Mouse (Mus musculus): ENCODE measurements at regions not wholly inside any gene's neighbourhood (a gene's known extent, or its start where the extent isn't known, plus 50 kb on each side); places are given as distances from the start of the nearest gene placed in this dataset.
A peak's percentile ranks its signal among the peaks of the same experiment; 100 is the strongest.

GRCm38 (mm10) chr2:7840612-7841011, 331.2 kb upstream of the Celf2 start:
- DNase-seq, result no peak

GRCm38 (mm10) chr2:7837877-7838276, 328.5 kb upstream of the Celf2 start:
- DNase-seq, result no peak

GRCm38 (mm10) chr2:7831239-7831638, 321.9 kb upstream of the Celf2 start:
- peak; percentile 2 for DNase-seq

DNA sequence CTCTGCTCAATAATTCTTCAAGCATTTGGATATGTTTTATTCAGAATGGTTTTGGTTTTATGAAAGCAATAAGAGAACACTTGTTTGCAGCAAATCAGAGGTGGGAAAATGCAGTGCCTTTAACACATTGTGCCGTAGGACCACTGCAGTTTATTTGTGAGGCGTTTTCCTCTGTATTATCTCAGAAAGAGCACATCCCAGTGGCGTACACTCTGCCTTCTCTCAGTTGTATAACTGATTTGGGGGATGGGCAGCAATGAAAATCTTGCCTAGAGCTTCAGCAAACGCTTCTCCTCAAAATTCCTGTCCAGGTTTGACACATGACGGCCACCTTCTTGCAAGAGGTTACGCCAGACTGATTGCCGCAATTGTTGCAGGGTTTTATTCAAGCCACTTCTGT, 316.9 kb upstream of the Celf2 start:
- DNase-seq, result no peak

DNA sequence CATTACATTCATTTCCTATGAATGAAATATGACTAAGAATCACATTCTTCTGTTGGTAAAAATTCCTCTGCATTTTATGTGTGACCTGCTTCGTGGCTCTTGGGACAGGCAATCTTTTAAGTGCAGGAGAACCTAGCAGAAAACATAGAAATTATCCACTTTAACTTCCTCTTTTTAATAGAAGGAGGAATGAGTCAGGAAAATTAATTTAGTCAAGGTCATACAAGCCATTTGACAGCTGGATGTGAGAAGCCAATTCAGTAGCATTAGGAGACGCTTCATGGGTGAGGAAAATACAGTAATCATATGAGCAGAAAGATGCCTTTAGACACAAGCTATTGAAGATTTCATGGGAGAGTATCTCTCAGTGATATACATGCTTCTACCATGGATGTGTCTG, 287.1 kb upstream of the Celf2 start:
- DNase-seq, result no peak

DNA sequence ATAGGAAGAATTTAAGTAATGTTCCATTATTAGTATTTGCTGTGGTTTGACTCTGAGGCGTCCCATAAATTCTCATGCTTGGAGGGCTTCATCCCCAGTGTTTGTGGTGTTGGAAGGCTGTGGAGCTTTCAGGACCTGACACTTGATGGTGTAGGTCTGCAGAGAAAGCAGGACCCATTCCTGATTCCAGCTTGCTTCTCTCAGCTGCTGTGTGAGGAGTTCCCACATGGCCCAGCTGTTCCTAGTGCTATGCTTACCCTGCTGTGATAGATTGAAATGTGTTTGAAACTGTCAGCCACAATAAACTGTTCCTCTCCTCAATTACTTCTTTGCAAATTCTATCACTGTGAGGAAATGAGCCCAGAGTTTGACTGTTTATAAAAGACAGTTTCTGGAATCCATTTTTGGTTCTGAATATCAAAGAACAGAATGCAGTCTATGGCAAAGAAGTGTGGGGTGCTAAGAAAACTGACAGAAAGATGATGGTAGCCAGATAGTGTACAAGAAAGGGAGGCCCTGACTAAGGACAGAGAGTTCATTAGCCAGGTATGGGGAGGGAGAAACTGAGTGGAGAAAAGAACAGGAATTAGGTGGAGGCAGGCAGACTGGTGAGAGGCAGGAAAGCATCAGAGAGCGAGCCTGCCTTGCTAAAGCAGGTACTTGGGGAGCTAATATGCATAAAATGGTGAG, 283.2 kb upstream of the Celf2 start:
- DNase-seq, result no peak

DNA sequence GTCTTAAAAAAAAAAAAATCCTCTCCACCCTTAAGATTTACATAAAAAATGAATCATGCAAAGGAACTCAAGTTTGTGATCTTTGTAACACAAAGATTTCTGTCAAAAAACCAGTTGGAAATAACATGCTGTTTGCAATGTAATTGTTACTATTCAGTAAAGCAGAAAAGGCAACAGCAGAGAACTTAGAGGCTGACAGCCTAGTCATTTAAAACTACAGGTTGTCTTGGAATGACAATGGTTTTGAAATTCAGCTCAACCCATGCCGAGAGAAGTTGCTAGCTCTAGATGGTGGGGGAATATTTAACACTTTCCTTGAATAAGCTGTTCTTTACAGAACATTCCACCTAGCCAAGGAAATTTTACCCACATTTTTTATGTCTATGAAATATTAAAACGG, 269.2 kb upstream of the Celf2 start:
- no peak for DNase-seq

DNA sequence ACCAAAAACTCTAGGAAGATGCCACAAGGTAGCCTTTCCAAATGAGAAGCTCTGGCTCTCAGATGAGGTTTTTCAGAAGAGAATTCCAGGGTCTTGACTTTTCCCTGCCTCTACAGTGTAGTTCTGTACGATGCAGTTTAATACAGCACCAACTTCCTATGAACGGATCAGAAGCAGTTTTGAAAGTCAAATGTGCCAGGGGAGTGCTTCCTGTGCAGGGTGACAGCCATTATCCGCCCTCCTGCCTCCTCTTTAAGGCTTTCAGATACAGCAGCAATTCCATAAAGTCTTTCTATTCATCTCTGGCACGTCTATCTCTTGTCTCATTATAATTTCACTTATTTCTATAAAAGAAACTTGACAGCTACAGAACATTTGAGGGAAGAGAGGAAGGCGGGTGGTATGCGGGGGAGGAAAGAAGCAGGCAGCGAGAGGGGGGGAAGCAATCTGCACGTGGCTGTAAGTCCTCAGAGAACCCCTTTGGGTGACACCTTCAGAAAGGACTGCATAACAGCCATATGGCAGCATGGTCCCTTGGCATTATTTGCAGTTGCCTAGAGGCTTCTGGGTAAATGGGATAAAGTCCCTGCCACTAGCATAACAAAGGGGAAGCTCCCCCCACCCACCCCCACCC, 224.9 kb upstream of the Celf2 start:
- DNase-seq, result no peak

GRCm38 (mm10) chr2:7730960-7731359, 221.6 kb upstream of the Celf2 start:
- DNase-seq, result no peak

- DNase-seq, result no peak
Observed at GRCm38 (mm10) chr2:7722283-7722935, 213.0 kb upstream of the Celf2 start.

DNA sequence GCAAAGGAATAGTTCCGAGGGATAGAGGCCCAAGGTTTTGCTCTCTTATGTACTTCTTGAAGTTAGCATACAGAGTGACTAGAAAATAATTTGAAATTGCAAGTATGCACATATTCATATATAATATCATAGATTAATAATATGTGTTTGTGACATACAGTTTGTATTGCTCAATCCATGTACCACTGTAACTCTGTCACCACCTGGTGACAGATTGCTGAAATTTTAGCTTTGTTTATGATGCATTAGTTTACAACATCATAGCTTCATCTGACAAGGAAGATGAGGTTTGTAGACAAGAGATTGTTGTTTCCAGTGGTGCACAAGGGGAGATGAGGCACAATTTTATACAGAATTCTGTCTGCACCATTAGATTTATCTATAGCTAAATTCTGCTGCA, 201.7 kb upstream of the Celf2 start:
- peak; percentile 3 for DNase-seq

DNA sequence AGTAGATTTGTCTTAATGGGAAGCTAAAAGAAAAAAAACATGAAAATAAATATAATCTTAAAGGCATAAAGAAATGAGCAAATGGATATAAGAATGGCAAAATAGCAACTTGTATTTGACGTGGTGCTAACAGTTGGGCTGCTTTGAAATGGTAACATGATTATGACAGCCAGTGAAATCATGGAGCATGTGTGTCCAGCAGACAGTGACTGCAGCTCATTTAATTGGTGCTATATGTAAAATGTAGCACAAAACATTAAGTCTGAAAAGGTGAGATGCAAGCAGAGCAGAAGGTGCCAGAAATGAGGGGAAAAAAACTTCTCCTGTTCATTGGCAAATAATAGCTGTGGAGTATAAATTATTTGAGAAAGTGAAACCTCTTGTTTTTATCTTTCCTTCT, 201.1 kb upstream of the Celf2 start:
- DNase-seq, result no peak

DNA sequence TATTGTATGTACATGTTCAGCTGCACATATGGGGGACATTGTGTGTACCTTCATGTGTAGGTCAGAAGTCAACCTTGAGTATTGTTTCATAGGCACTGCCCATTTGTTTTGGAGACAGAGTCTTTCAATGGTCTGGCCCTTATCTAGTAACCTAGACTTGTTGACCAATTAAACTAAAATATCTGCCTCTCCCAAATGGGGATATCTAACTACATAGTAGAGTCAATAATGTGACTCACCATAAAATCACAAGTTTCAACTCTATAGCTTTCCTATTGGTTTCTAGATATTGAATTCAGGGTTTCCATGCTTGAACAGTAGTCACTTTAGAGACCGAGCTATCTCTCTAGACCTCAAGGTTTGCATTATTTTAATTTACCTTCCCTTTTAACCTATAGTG, 174.0 kb upstream of the Celf2 start:
- DNase-seq, result no peak

GRCm38 (mm10) chr2:7640892-7641291, 131.5 kb upstream of the Celf2 start:
- DNase-seq, result no peak

DNA sequence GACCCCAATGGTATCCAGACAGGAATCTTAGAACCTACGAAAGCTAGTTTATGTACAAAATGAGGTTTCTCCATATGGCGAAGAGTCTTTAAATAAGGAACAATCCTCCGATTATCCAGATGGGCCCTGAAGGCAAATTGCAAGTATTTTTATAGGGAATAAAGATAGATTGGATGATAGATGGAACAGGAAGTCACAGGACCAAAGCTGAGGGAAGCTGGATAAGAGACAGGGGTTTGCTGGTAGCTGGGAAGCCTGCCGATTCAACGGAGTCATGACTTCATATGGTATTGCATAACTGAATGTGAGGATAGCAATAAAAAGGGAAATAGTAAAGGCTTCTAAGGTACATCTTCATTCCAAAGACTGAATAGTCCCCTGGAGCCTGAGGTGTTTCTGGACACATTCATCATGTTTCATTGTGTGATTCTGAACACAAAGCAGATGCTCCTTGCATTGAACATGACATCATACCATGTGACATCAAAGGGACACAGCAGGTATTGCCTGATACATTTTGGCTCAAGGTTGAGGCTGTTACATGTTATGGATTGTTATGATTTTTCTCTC, 113.4 kb upstream of the Celf2 start:
- no peak for DNase-seq

DNA sequence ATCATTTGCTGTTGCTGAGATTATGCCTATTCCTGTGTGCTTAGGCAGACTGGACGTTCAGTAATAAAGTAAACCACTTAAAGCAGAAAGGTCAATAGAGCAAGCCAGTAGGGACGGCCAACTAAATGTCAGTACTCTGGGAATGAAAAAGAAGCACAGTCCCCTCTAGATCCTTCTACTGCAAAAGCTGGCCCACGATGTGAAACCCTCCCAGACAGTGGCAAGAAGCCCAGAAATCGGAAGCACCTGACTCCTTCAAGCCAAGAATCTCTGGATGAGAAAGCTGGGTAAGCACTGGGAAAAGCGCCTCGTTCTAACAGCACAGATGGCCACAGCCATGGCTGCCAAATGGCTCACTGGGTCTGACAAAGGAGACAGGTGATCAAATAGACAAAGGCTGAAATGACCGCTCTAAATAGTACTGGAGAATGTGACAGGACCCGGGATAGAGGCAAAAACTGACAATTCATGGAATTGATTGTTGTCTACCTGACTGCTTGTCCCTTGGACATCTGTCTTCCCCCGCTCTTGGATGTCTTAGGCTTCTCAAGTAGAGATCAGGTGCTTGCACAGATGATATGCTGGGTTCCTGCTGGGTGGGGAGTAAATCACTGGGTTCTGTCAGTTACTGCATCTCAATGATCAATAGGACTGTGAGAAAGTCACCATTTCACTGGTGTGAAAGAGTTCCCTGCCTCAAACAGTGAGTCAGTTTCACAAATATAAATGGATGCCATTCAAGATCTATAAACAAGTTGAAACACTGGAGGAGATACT, 110.7 kb upstream of the Celf2 start:
- DNase-seq, result peak; percentile 99

DNA sequence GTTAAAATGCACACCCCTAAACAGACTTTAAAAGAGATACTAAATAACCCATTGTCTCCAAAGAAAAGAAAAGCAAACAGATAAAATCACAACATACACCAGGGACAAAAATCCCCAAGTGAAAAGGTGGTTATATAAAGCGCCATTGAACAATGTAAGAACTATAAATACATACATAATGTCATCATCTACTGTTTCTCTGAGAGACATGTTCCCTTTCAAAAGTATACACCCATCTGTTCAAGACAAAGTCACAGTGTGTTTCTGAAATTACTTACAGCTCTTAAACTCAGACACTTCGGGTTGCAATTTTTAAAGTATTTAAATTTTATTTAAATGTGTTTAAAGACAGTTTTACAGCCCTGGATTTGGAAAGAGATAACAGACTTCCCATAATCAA, 68.8 kb upstream of the Celf2 start:
- DNase-seq, result no peak

Data from cerebellum, adult 9-10 months (tissue).